Mouse (Mus musculus) G1E (cell line): ENCODE measurements around the gene Mtmr12. TPM values are rescaled to one million over a fixed set of nuclear protein-coding genes. Genes with fewer than 3 reads are reported as not detected.

Experiments
- ATAC-seq: 2 replicates; pipeline ENCODE4 v1.8.0; 2016; ENCODE audit warnings: mild to moderate bottlenecking; ENCODE audit not compliant: insufficient number of reproducible peaks, poor library complexity, low FRiP score, severe bottlenecking; ENCODE audit errors: extremely low read depth
- DNase-seq: peaks from one replicate; pipeline ENCODE4 v3.0.0; 2012; ENCODE audit warnings: low spot score
- H3K27me3 ChIP-seq: 2 replicates; pipeline ENCODE4 v1.6.1; 2012; ENCODE audit warnings: mild to moderate bottlenecking, low read length, inconsistent platforms; ENCODE audit not compliant: insufficient read depth
- H3K36me3 ChIP-seq: replicated peaks from 2 replicates; pipeline ENCODE3; 2012; ENCODE audit warnings: mild to moderate bottlenecking, inconsistent platforms
- H3K4me1 ChIP-seq: 2 replicates; pipeline ENCODE4 v1.6.1; 2012; ENCODE audit warnings: low read depth, low read length, inconsistent platforms, mixed read lengths; ENCODE audit not compliant: insufficient read depth
- H3K4me3 ChIP-seq: 2 replicates; pipeline ENCODE4 v1.5.1; 2012; ENCODE audit warnings: low read depth, mild to moderate bottlenecking, inconsistent platforms, low read length, moderate library complexity, mixed read lengths
- H3K9me3 ChIP-seq: replicated peaks from 2 replicates; pipeline ENCODE4 v1.6.1; 2012; ENCODE audit warnings: inconsistent platforms
- CTCF ChIP-seq: IDR thresholded peaks from 2 replicates; pipeline ENCODE4 v1.5.1; 2012; ENCODE audit warnings: low read depth, low read length, inconsistent platforms, mixed read lengths
- GATA1 ChIP-seq: IDR thresholded peaks from 2 replicates; pipeline ENCODE4 v1.6.1; 2012; ENCODE audit warnings: borderline replicate concordance, low read length, inconsistent platforms, mixed read lengths
- GATA2 ChIP-seq: IDR thresholded peaks from 2 replicates; pipeline ENCODE4 v1.6.1; 2012; ENCODE audit warnings: low read depth, low read length, inconsistent platforms, borderline replicate concordance
- POLR2AphosphoS5 ChIP-seq: IDR thresholded peaks from 2 replicates; pipeline ENCODE4 v1.6.1; 2012; ENCODE audit warnings: low read depth, low read length, inconsistent platforms; ENCODE audit not compliant: insufficient replicate concordance
- TAL1 ChIP-seq: conservative IDR thresholded peaks from 2 replicates; pipeline ENCODE4 v1.6.1; 2012; ENCODE audit warnings: low read depth, low read length, inconsistent platforms, mixed read lengths
- polyA plus RNA-seq: library from polyadenylated mRNA; stranded (reverse); fragments of >175 nt; gene quantifications from 2 replicates; pipeline ENCODE4 v1.2.3, GENCODE M21; 2012
- total RNA-seq, 2 experiments: library from RNA; stranded (forward) in 1 of 2; stranded (reverse) in 1 of 2; fragments of 200-1000 nt in 1 of 2; fragments of >200 nt in 1 of 2; fragmentation: Nextera tagmentation in 1 of 2; gene quantifications; 2 replicates each; pipeline ENCODE4 v1.2.3; 2014 to 2017

Mtmr12 gene
- total and polyA plus RNA-seq, 3 experiments: 7.9 to 29.0 (median 25.7) TPM

DNA sequence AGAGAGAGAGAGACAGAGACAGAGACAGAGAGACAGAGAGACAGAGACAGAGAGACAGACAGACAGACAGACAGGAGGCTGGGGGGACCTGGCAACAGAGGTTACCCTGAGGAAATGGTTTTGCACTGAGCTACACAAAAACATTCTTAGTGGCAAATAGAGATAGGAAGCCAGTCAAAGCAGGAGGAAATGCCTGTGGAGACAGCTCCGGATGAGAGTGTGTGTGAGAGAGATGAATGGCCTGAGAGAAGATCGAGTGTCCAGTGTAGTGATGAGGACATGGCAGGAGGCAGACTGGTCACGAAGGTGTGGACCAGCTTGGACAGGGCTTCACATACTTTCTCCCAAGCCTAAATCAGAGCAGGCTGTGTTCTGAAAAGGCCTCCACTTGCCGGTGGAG lies 20.2 kb downstream of the Mtmr12 start:
- TF ChIP-seq GATA1 (no peak), TAL1 (no peak), CTCF (no peak), POLR2AphosphoS5 (no peak), GATA2 (no peak)
- H3K9me3 ChIP-seq: no peaks in the 10 kb centered on the region
- H3K36me3 ChIP-seq: peaks cover 56% of the 10 kb centered on the region
- ATAC-seq (no peak), DNase-seq (no peak)
- no peak overlapping the region for H3K4me3 ChIP-seq
- H3K27me3 ChIP-seq: no peaks in the 10 kb centered on the region
- H3K4me1 ChIP-seq: peaks cover 63% of the 10 kb centered on the region

DNA sequence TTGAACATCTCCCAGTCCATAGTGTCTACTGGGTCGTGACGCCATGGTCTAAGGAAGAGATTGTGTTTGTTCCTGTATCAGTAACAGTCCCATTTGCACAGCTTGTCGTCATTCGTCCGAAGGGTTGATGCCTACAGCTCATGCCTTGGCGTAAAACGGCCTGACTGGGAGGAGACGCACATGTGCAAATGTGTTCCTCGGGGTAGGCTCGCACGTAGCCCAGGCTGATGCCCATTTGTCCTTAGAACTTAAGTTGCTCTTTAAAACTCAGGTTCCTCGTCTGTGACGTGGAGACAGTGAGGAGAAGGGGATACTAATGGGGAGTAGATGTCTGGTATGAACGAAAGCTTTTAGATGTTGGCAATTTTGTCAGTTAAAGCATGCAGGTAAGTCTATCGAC lies 22.1 kb downstream of the Mtmr12 start:
- H3K36me3 ChIP-seq: peaks cover 56% of the 10 kb centered on the region
- DNase-seq (no peak), ATAC-seq (no peak)
- no peak overlapping the region for H3K4me3 ChIP-seq
- TF ChIP-seq POLR2AphosphoS5: no peak
- TF ChIP-seq CTCF: no peak
- no peak for TF ChIP-seq TAL1
- TF ChIP-seq GATA2: no peak
- no peak for TF ChIP-seq GATA1
- no peaks in the 10 kb centered on the region for H3K27me3 ChIP-seq
- no peaks in the 10 kb centered on the region for H3K9me3 ChIP-seq
- H3K4me1 ChIP-seq: peaks cover 61% of the 10 kb centered on the region

DNA sequence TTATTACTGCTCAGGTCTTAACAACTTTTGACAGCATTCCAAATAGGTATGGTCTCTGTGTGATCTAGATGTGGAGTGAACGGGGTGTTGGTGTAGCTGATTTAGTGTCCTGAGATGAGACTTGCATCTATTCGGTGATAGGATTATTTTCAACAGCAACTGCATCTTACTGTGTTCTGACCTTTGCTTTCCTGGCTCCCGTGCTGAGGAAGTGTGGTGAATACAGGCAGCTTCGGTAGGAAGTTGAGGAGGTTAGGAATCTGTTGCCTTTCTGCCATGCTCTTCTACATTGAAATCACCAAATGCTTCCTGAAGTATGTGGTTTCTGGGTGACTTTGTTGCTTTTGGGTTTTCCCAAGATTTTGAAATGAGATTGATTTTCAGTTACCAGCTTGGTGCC lies 22.5 kb downstream of the Mtmr12 start:
- H3K27me3 ChIP-seq: no peaks in the 10 kb centered on the region
- H3K4me1 ChIP-seq: peaks cover 57% of the 10 kb centered on the region
- H3K9me3 ChIP-seq: no peaks in the 10 kb centered on the region
- no peak for DNase-seq
- ATAC-seq: no peak
- TF ChIP-seq CTCF (no peak), GATA1 (no peak), POLR2AphosphoS5 (no peak), TAL1 (no peak), GATA2 (no peak)
- no peak overlapping the region for H3K4me3 ChIP-seq
- peaks cover 58% of the 10 kb centered on the region for H3K36me3 ChIP-seq

DNA sequence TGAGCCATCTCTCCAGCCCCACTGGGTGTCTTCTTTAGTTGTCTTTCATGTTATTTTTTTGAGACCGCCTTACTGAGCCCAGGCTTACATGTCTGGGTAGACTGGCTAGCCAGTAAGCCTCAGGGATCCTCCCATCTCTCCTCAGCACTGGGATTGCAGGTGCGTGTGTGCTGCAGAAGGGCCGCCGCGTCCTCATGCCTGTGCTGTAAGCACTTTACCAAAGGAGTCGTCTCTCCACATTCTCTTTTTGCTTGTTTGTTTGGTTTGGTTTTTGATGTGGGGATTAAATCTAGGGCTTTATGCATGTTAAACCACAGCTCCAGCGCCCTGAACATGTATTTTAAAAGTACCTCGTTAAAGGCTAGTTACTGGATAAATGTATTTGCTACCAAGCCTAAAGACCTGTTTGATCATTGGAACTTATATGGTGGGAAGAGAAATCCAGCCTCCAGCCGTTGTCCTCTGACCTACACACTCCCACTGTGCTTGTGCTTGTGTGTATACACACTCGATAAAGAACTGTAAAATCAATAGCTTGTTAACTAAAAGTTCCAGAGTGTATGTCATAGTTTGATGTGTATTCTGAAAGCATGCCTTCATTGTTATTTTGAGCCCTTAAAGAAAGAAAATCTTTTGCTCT lies 24.9 kb downstream of the Mtmr12 start:
- H3K4me1 ChIP-seq: peaks cover 53% of the 10 kb centered on the region
- H3K9me3 ChIP-seq: no peaks in the 10 kb centered on the region
- H3K27me3 ChIP-seq: no peaks in the 10 kb centered on the region
- H3K36me3 ChIP-seq: peaks cover 71% of the 10 kb centered on the region
- ATAC-seq: no peak
- no peak overlapping the region; the same call in 1 of the 2 replicates for H3K4me3 ChIP-seq
- no peak for TF ChIP-seq TAL1
- TF ChIP-seq CTCF: no peak
- no peak for TF ChIP-seq GATA2
- TF ChIP-seq POLR2AphosphoS5: no peak
- no peak for TF ChIP-seq GATA1
- DNase-seq: no peak

DNA sequence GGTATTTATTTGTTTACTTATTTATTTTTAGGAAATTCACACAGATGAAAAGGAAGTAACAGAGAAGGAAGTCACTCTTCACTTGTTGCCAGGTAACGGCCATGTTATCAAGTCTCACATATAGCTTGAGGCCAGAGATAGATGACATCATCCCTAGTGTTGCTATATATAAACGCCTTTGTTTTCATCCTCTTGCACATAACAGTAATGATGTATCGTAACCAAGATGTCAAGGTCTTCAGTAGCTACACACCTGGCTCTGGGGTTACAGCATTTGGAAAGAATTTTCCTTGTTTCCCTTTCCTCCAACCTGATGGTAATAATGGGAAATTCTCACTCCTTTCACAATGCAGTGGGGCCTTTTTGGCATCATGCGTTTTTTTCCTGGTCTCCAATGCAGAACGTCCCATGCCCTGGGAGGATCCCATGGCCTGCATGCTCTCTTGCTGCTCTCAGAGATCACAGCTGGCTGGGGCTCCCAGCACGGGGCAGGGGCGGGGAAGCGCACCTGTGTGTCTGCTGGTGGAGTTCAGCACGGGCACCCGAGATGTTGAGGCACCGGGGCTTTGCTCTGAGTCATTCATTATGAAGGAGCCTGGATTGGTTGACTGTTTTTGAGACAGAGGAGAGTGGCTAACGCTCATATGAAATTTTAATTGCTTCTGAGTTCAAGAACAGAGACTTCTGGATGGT lies 25.6 kb downstream of the Mtmr12 start:
- H3K4me3 ChIP-seq: no peak overlapping the region; the same call in 1 of the 2 replicates
- peak; percentile 92 for ATAC-seq
- TF ChIP-seq TAL1 (no peak), GATA1 (no peak), GATA2 (no peak), POLR2AphosphoS5 (no peak), CTCF (no peak)
- peak; percentile 52 for DNase-seq
- H3K27me3 ChIP-seq: no peaks in the 10 kb centered on the region
- H3K36me3 ChIP-seq: peaks cover 73% of the 10 kb centered on the region
- peaks cover 52% of the 10 kb centered on the region for H3K4me1 ChIP-seq
- no peaks in the 10 kb centered on the region for H3K9me3 ChIP-seq

DNA sequence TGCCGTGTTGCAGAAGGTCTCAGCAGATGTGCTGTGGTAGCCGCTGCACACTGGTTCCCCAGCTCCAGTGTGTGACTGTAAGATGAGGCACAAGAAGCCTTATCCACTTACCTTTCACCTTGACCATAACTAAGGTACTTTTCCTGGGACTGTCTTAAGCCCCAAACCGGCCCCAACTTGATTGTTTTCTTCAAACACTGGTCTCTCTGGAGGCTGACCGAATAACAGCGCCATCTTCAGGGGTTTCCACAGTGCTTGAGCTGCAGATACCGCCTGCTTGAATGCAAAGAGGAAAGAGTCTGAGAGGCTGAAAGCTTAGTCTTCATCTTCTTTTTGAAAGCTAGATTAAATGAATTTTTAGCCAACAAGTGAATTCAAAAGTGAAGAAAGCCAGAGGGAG lies 26.6 kb downstream of the Mtmr12 start:
- ATAC-seq (no peak), DNase-seq (no peak)
- Histone ChIP-seq H3K9me3 (no peaks in the 10 kb centered on the region), H3K4me1 (peaks cover 43% of the 10 kb centered on the region), H3K27me3 (no peaks in the 10 kb centered on the region), H3K4me3 (no peak overlapping the region), H3K36me3 (peaks cover 77% of the 10 kb centered on the region)
- no peak for TF ChIP-seq CTCF
- no peak for TF ChIP-seq GATA1
- no peak for TF ChIP-seq GATA2
- TF ChIP-seq POLR2AphosphoS5: no peak
- TF ChIP-seq TAL1: no peak
